Mouse (Mus musculus): ENCODE results near the gene 1700001C19Rik.
"Not testable (repeated sequence)": the region's sequence is repeated elsewhere in the genome, so short reads cannot be mapped to it uniquely, and the experiment has no call there.

1700001C19Rik gene

GRCm38 (mm10) chr17:47436156-47436906 is 845 bp downstream of the 1700001C19Rik start, which contains the start of gene AI661453:
TSS of gene AI661453 (plus strand) at chr17:47436615.
- peak in 1 of 2 experiments; percentile 9 for DNase-seq (ENCODE audit: low spot score in 2 of 2)

- no peak for DNase-seq (ENCODE audit: low spot score in 2 of 2)
Observed at GRCm38 (mm10) chr17:47430815-47431214, 6.4 kb downstream of the 1700001C19Rik start.

GRCm38 (mm10) chr17:47428831-47429304 is 8.3 kb downstream of the 1700001C19Rik start:
- DNase-seq (ENCODE audit: low spot score in 2 of 2): no peak

- DNase-seq (ENCODE audit: low spot score in 2 of 2): peak in 1 of 2 experiments; percentile 41
Observed at GRCm38 (mm10) chr17:47427316-47427715, 9.9 kb downstream of the 1700001C19Rik start.

- no peak for DNase-seq (ENCODE audit: low spot score in 2 of 2)
Observed at GRCm38 (mm10) chr17:47424186-47424585, 13.0 kb downstream of the 1700001C19Rik start.

- DNase-seq (ENCODE audit: low spot score in 2 of 2): not testable (repeated sequence)
Observed at GRCm38 (mm10) chr17:47422616-47423015, 14.6 kb downstream of the 1700001C19Rik start.

GRCm38 (mm10) chr17:47421566-47421965 is 15.6 kb downstream of the 1700001C19Rik start:
- DNase-seq (ENCODE audit: low spot score in 2 of 2): no peak

GRCm38 (mm10) chr17:47420195-47420594 is 17.0 kb downstream of the 1700001C19Rik start:
- DNase-seq (ENCODE audit: low spot score in 2 of 2): no peak

GRCm38 (mm10) chr17:47409897-47410861 is 27.0 kb downstream of the 1700001C19Rik start:
- peak in 1 of 2 experiments; percentile 12 for DNase-seq (ENCODE audit: low spot score in 2 of 2)

GRCm38 (mm10) chr17:47408558-47408898 is 28.6 kb downstream of the 1700001C19Rik start:
- peak; percentile 16 to 72 for DNase-seq (ENCODE audit: low spot score in 2 of 2)

- no peak for DNase-seq (ENCODE audit: low spot score in 2 of 2)
Observed at GRCm38 (mm10) chr17:47407717-47408557, 29.2 kb downstream of the 1700001C19Rik start.

- DNase-seq (ENCODE audit: low spot score in 2 of 2): no peak
Observed at GRCm38 (mm10) chr17:47400451-47400850, 36.7 kb downstream of the 1700001C19Rik start, which contains the start of gene Guca1a. TSS of gene Guca1a (minus strand) at chr17:47400584.

- no peak for DNase-seq (ENCODE audit: low spot score in 2 of 2)
Observed at GRCm38 (mm10) chr17:47399091-47399490, 38.1 kb downstream of the 1700001C19Rik start.

GRCm38 (mm10) chr17:47395376-47395913 is 41.7 kb downstream of the 1700001C19Rik start:
- DNase-seq (ENCODE audit: low spot score in 2 of 2): peak; percentile 9 to 41

GRCm38 (mm10) chr17:47394223-47394869 is 42.8 kb downstream of the 1700001C19Rik start:
- peak in 1 of 2 experiments; percentile 10 for DNase-seq (ENCODE audit: low spot score in 2 of 2)

- peak; percentile 56 to 76 for DNase-seq (ENCODE audit: low spot score in 2 of 2)
Observed at GRCm38 (mm10) chr17:47386649-47387048, 50.5 kb downstream of the 1700001C19Rik start.

- no peak for DNase-seq (ENCODE audit: low spot score in 2 of 2)
Observed at GRCm38 (mm10) chr17:47385145-47385544, 52.0 kb downstream of the 1700001C19Rik start, which contains the start of gene Guca1b. TSS of gene Guca1b (plus strand) at chr17:47385393.

- no peak for DNase-seq (ENCODE audit: low spot score in 2 of 2)
Observed at GRCm38 (mm10) chr17:47384064-47384463, 53.1 kb downstream of the 1700001C19Rik start.

GRCm38 (mm10) chr17:47383266-47383665 is 53.9 kb downstream of the 1700001C19Rik start:
- DNase-seq (ENCODE audit: low spot score in 2 of 2): no peak

- DNase-seq (ENCODE audit: low spot score in 2 of 2): no peak
Observed at GRCm38 (mm10) chr17:47381917-47382316, 55.3 kb downstream of the 1700001C19Rik start.
